Mouse (Mus musculus) intestine, embryonic 16.5 days (tissue): ENCODE results near the gene F830045P16Rik. TPM values are rescaled to one million over a fixed set of nuclear protein-coding genes. Genes with fewer than 3 reads are reported as not detected.

ENCODE experiments used
- ATAC-seq: fragments of 200-750 bp; cut with Nextera tagmentation; 2 replicates; pipeline ENCODE4 v1.8.0; 2017; ENCODE audit warnings: moderate TSS enrichment, moderate library complexity
- H3K27ac ChIP-seq: fragments of 300-500 bp; sonication (generic); 2 replicates; pipeline ENCODE4 v1.5.1; 2014; ENCODE audit warnings: mild to moderate bottlenecking, low read length
- H3K27me3 ChIP-seq: fragments of 300-500 bp; sonication (generic); replicated peaks from 2 replicates; pipeline ENCODE4 v1.6.1; 2014; ENCODE audit warnings: low read length, control low read depth, mixed read lengths; ENCODE audit not compliant: control insufficient read depth, insufficient read depth
- H3K36me3 ChIP-seq: fragments of 300-500 bp; sonication (generic); 2 replicates; pipeline ENCODE4 v1.6.1; 2014; ENCODE audit warnings: low read length, control low read depth; ENCODE audit not compliant: control insufficient read depth, insufficient read depth
- H3K4me1 ChIP-seq: fragments of 300-500 bp; sonication (generic); 2 replicates; pipeline ENCODE4 v1.6.1; 2014; ENCODE audit warnings: low read length, control low read depth, mixed read lengths; ENCODE audit not compliant: control insufficient read depth, insufficient read depth
- H3K4me2 ChIP-seq: fragments of 300-500 bp; sonication (generic); 2 replicates; pipeline ENCODE4 v1.6.1; 2014; ENCODE audit warnings: low read depth, low read length, control low read depth
- H3K4me3 ChIP-seq: fragments of 300-500 bp; sonication (generic); 2 replicates; pipeline ENCODE4 v1.5.1; 2014; ENCODE audit warnings: mild to moderate bottlenecking, low read length
- H3K9ac ChIP-seq: fragments of 300-500 bp; sonication (generic); 2 replicates; pipeline ENCODE4 v1.6.1; 2014; ENCODE audit warnings: low read depth, low read length
- H3K9me3 ChIP-seq: fragments of 300-500 bp; sonication (generic); 2 replicates; pipeline ENCODE4 v1.6.1; 2016; ENCODE audit warnings: low read length, control low read depth; ENCODE audit not compliant: control insufficient read depth
- WGBS: fragments of 180-500 bp; shearing (Covaris S2); extraction: QIAGEN DNeasy Blood & Tissue Kit; methylation state at CpG from one replicate; pipeline ENCODE4 v1.1.7; 2014; 5-methylcytosine and 5-hydroxymethylcytosine counted together
- polyA plus RNA-seq: library from polyadenylated mRNA; unstranded; fragments of >200 nt; fragmentation: Nextera tagmentation; extraction: Ambion mirVana; gene quantifications from 2 replicates; pipeline ENCODE4 v1.2.1, GENCODE M21; 2015

The F830045P16Rik gene
- polyA plus RNA-seq, 1 experiment from 2014 or later: not detected

DNA sequence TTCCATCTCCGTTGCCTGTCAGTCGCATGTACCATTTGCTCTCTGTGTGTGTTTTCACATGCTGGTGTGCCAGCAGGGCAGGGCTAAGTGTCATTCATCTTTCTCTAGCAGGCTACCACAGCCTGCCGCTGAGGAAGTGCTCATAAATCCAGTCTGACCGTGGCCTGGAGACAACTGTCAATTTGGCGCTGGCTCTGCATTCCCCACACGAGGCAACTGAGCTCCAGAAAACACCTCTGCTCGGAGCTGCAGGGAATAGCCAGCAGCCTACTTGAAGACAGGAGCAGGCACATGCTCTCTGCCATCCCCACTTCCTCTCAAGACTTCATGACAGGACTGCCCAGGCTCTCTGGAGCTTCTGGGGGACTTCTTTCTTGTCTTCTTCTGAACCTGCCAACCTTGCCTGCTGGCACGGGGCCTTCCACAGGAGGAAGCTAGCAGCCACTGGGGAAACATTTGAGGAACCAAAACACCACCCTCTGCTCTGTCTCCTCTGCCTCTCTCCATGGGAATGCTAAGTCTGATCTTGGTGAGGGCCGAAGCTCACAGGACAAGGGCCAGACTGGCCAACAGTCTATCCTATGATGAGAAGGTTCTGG is 13.2 kb upstream of the F830045P16Rik start:
- Histone ChIP-seq H3K9ac (no peak overlapping the region), H3K4me1 (no peaks in the 10 kb centered on the region), H3K4me3 (no peak overlapping the region), H3K36me3 (no peaks in the 10 kb centered on the region), H3K27ac (no peak overlapping the region), H3K27me3 (no peaks in the 10 kb centered on the region), H3K4me2 (no peak overlapping the region), H3K9me3 (no peaks in the 10 kb centered on the region)
- ATAC-seq: no peak
- 41% methylated on average over 9 of the region's 9 CpGs for WGBS

DNA sequence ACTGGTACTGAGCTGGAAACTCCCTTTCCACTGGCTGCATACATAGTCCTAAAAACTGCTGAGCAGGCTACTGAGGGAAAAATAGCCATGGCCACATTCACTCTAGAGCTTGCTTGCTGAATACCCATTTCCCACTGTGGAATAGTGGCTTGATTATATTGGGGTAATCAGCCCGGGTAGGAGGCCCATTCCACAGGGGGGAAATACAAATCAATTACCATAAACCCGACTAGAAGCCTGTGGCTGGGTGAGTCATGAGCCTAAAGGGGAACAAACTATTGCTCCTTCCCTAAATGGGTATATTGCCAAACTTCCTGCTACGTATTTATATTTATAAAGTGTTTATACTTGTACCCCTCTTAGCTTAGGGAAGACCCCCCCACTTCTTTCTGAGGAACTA is 10.4 kb upstream of the F830045P16Rik start:
- Histone ChIP-seq H3K27ac (no peak overlapping the region), H3K9ac (no peak overlapping the region), H3K4me3 (no peak overlapping the region), H3K27me3 (no peaks in the 10 kb centered on the region), H3K4me2 (no peak overlapping the region), H3K36me3 (no peaks in the 10 kb centered on the region), H3K4me1 (no peaks in the 10 kb centered on the region), H3K9me3 (no peaks in the 10 kb centered on the region)
- no peak for ATAC-seq
- 36% methylated on average over 3 of the region's 3 CpGs for WGBS

DNA sequence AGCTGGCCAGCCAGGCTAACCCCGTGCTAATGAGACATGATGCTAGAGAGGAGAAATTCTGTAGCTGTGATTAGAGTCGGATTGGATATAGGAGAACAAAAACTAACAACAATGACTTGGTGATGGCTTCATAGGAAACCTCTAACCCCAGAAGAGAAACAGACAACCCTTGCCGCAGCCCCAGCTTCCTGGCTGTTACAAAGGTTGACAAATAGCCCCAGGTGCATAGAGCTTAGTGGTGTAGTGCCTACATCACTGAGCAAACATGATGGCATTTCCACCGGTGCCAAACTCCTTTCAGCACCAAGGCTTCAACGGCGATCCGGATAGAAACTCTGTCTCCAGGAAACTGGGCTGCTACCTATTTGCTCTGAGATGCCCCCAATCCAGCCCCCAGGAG is 9.2 kb upstream of the F830045P16Rik start:
- ATAC-seq: no peak
- Histone ChIP-seq H3K4me1 (no peaks in the 10 kb centered on the region), H3K9me3 (no peaks in the 10 kb centered on the region), H3K36me3 (no peaks in the 10 kb centered on the region), H3K4me2 (no peak overlapping the region), H3K27ac (no peak overlapping the region), H3K9ac (no peak overlapping the region), H3K27me3 (no peaks in the 10 kb centered on the region), H3K4me3 (no peak overlapping the region)
- 71% methylated on average over 7 of the region's 7 CpGs for WGBS

DNA sequence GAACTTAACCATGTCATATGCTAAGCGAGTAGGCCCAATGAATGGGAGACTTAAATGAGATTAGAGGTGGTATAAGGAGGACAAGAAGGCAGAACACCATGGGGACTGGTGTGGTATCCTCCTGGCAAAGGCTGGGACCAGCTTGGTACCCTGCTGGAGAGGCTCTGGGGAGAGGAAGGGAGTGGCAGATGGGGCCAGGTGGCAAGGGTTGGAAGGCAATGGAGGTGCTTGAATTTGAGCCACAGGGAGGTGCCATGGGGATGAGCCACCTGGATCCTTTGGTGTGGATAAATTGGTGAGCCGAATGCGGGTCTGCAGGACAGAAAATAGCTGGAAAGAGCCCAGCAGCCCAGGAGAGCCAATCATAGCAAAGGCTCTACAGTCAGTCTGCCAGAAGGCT is 8.5 kb upstream of the F830045P16Rik start:
- H3K27me3 ChIP-seq: no peaks in the 10 kb centered on the region
- H3K4me1 ChIP-seq: no peaks in the 10 kb centered on the region
- H3K36me3 ChIP-seq: no peaks in the 10 kb centered on the region
- H3K4me2 ChIP-seq: no peak overlapping the region
- WGBS: 76% methylated on average over 3 of the region's 3 CpGs
- no peak for ATAC-seq
- no peak overlapping the region for H3K4me3 ChIP-seq
- H3K27ac ChIP-seq: no peak overlapping the region
- no peaks in the 10 kb centered on the region for H3K9me3 ChIP-seq
- H3K9ac ChIP-seq: no peak overlapping the region

DNA sequence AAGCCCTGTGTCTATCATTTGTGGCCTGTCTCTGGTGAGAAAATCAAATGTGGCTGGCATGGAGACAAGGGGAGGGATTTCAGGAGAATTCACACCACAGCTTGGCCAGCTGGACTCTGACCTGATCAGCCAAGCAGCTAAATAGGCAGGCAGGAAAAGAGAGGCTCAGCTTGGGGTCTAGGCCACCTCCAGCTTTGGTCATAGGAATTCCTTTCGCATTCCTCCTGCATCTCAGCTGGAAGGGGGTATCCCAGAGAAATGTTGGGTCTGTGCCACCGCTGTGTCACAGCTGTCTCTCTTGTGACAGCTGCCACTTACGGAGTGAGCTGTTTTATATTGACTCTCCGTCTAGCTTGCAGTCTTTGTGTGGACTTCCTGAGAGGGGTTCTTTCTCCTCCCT is 8.0 kb upstream of the F830045P16Rik start:
- Histone ChIP-seq H3K9ac (no peak overlapping the region), H3K9me3 (no peaks in the 10 kb centered on the region), H3K4me2 (no peak overlapping the region), H3K36me3 (no peaks in the 10 kb centered on the region), H3K4me3 (no peak overlapping the region), H3K27me3 (no peaks in the 10 kb centered on the region), H3K27ac (no peak overlapping the region), H3K4me1 (no peaks in the 10 kb centered on the region)
- WGBS: 49% methylated on average over 4 of the region's 4 CpGs
- ATAC-seq: no peak

DNA sequence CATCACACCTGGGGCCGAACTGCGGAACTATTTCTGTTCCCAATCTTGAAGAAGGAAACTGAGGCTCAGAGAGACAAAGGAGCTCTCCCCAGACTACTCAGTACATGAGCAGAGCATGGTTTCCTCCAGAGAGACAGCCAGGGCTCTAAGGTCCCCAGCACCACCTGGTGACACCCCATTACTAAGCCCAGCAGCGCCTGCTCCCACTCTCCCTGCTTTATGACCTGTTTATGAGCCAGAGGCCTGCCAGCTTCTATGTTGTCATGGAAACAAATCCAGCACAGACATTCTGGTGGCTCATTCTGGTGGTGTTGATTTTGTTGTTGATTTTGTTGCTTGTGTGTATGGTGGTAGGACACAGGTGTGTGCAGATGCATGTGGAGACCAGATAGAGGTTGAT is 3.6 kb upstream of the F830045P16Rik start:
- no peaks in the 10 kb centered on the region for H3K27me3 ChIP-seq
- no peak overlapping the region for H3K4me2 ChIP-seq
- no peak overlapping the region for H3K27ac ChIP-seq
- H3K4me1 ChIP-seq: no peaks in the 10 kb centered on the region
- H3K9me3 ChIP-seq: no peaks in the 10 kb centered on the region
- H3K4me3 ChIP-seq: no peak overlapping the region
- peak; percentile 42; the same call in 1 of the 2 replicates for ATAC-seq
- no peak overlapping the region for H3K9ac ChIP-seq
- no peaks in the 10 kb centered on the region for H3K36me3 ChIP-seq
- 63% methylated on average over 3 of the region's 3 CpGs for WGBS

DNA sequence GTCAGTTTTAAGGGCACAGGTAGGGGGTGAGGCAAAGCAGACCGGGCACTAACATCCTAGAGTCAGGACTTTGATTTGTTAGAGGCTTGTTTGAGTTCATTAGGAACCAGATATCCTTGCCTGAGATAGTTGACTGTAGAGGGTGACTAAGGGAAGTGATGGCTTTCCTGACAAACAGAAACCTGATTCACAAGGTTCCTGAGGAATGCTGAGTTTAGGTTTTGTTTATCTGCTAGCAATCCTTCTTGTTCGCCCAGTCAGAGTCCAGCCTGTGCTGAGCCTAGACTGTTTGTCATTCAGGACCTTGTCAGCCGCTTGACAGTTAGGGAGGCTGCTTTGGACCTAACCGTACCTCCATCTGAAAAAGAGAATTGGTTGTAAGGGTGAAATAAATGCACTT is 2.8 kb upstream of the F830045P16Rik start:
- WGBS: 19% methylated on average over 4 of the region's 4 CpGs
- Histone ChIP-seq H3K9ac (no peak overlapping the region), H3K4me1 (no peaks in the 10 kb centered on the region), H3K27ac (no peak overlapping the region), H3K4me3 (no peak overlapping the region), H3K27me3 (no peaks in the 10 kb centered on the region), H3K9me3 (no peaks in the 10 kb centered on the region), H3K4me2 (no peak overlapping the region), H3K36me3 (no peaks in the 10 kb centered on the region)
- ATAC-seq: peak; percentile 40; the same call in 1 of the 2 replicates

DNA sequence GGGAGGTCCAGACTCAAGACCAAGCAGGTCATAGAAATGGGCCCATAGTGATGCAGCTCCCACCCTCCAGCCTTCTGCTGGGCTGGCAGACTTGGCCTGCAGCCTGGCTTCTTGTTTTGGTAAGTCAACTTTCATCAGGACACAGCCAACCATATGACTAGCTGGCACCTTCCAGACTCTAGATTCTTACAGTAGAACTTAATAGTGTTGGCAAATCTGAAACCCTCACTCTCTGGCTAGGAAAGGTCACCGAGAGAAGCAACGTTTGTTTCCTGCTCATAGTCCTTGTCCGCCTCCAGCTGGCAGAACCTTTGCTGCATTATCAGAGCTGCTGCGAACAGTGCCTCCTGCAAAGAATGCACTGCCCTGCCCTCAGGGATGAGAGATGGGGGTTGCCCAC is 1.5 kb upstream of the F830045P16Rik start:
- H3K4me3 ChIP-seq: no peak overlapping the region
- H3K9ac ChIP-seq: no peak overlapping the region
- H3K36me3 ChIP-seq: no peaks in the 10 kb centered on the region
- no peak for ATAC-seq
- H3K27me3 ChIP-seq: no peaks in the 10 kb centered on the region
- no peak overlapping the region for H3K4me2 ChIP-seq
- H3K4me1 ChIP-seq: no peaks in the 10 kb centered on the region
- H3K27ac ChIP-seq: no peak overlapping the region
- H3K9me3 ChIP-seq: no peaks in the 10 kb centered on the region
- WGBS: 70% methylated on average over 4 of the region's 4 CpGs

DNA sequence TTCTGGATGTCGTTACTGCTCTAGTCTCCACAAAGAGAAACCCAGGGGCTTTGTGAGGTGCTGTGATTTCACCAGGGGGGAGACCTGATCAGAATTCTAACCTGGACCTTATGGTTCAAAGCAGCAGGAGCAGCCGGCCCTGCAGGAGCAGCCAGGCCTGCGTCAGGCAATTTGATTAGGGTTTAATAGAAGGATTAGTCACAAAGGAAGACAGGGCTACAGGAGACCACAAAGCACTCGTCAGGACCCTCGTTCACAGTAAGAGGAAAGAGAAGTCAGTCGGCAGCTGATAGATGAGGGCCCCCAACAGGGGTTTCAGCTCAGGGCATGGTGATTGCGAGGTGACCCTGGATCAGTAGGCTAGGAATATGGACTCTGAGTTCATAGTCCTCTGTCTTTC is 958 bp upstream of the F830045P16Rik start:
- H3K4me2 ChIP-seq: no peak overlapping the region
- H3K9ac ChIP-seq: no peak overlapping the region
- H3K27me3 ChIP-seq: no peaks in the 10 kb centered on the region
- WGBS: 50% methylated on average over 7 of the region's 7 CpGs
- H3K36me3 ChIP-seq: no peaks in the 10 kb centered on the region
- H3K9me3 ChIP-seq: no peaks in the 10 kb centered on the region
- no peak overlapping the region for H3K4me3 ChIP-seq
- no peak overlapping the region for H3K27ac ChIP-seq
- ATAC-seq: no peak
- no peaks in the 10 kb centered on the region for H3K4me1 ChIP-seq

DNA sequence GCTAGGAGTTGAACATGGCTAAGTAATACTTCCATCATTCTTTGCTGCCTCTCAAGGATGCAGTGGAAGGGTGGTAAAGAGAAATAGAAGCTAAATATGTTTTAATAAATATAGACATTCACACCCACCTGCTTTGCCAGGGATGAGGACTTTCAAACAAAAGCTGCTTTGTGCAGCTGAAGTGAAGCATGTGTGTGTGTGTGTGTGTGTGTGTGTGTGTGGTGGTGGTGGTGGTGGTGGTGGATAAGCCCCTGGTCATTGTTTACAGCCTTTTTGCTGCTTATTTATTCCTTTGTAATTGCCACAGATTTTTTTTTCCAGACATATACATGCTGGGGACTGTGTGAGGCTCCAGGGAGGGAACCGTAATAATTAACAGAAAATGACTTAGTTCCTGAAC is 524 bp upstream of the F830045P16Rik start:
- Histone ChIP-seq H3K36me3 (no peaks in the 10 kb centered on the region), H3K4me1 (no peaks in the 10 kb centered on the region), H3K4me2 (no peak overlapping the region), H3K27me3 (no peaks in the 10 kb centered on the region), H3K27ac (no peak overlapping the region), H3K4me3 (no peak overlapping the region), H3K9ac (no peak overlapping the region), H3K9me3 (no peaks in the 10 kb centered on the region)
- WGBS: 71% methylated on average over 1 of the region's 1 CpGs
- ATAC-seq: no peak
